Mouse (Mus musculus) kidney, adult 2 months (tissue): Measurements from ENCODE around the gene Abcg1.

Experiments
- CTCF ChIP-seq: fragments of 200-500 bp; conservative IDR thresholded peaks from 2 replicates; pipeline ENCODE4 v1.5.1; 2011; ENCODE audit warnings: low read depth, mild to moderate bottlenecking, control low read depth, low read length, moderate library complexity, mixed read lengths; ENCODE audit not compliant: insufficient read depth, insufficient read length
- POLR2A ChIP-seq: fragments of 200-500 bp; IDR thresholded peaks from one replicate; pipeline ENCODE4 v1.6.1; 2011; ENCODE audit warnings: low read depth, low read length, control low read depth

DNA sequence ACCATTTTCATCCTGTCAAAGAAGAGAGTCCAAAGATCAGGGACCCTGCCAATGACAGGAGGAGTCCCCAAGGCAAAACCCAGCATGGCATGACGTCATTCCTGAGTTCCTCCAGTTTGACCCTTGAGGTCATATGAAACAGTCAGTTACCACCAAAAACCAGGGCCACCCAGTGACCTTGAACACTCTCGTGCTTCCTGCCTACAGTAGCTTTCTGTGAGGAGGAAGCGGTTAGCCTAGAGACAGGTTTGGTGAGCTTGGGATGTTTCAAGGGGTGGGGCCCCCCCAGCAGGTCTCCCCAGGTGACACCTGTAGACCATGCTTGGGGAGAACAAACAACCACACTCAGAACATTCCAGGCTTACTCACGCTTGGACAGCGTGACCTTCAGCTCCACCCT is 20.1 kb downstream of the Abcg1 start:
- no peak for TF ChIP-seq CTCF
- TF ChIP-seq POLR2A = no peak
